Mouse (Mus musculus) limb, embryonic 10.5 days (tissue): ENCODE data around the gene Pomc. TPM values are rescaled to one million over a fixed set of nuclear protein-coding genes. Genes with fewer than 3 reads are reported as not detected.

Experiments used
- DNase-seq: peaks from one replicate; pipeline ENCODE4 v3.0.0-alpha.2; 2017; ENCODE audit warnings: low spot score
- H3K27ac ChIP-seq: fragments of 300-500 bp; sonication (generic); 2 replicates; pipeline ENCODE4 v1.5.1; 2016; ENCODE audit warnings: mild to moderate bottlenecking
- H3K27me3 ChIP-seq: fragments of 300-500 bp; sonication (generic); 2 replicates; pipeline ENCODE4 v1.6.1; 2016; ENCODE audit warnings: low read depth, mild to moderate bottlenecking; ENCODE audit not compliant: poor library complexity, severe bottlenecking
- H3K36me3 ChIP-seq: fragments of 300-500 bp; sonication (generic); 2 replicates; pipeline ENCODE4 v1.6.1; 2016; ENCODE audit warnings: mild to moderate bottlenecking, moderate library complexity
- H3K4me1 ChIP-seq: fragments of 300-500 bp; sonication (generic); 2 replicates; pipeline ENCODE4 v1.6.1; 2016
- H3K4me3 ChIP-seq: fragments of 300-500 bp; sonication (generic); 2 replicates; pipeline ENCODE4 v1.5.1; 2016; ENCODE audit warnings: mild to moderate bottlenecking, moderate library complexity
- H3K9me3 ChIP-seq: fragments of 300-500 bp; sonication (generic); replicated peaks from 2 replicates; pipeline ENCODE4 v1.6.1; 2016; ENCODE audit warnings: mild to moderate bottlenecking
- WGBS: fragments of 180-500 bp; shearing (Covaris S2); methylation state at CpG from one replicate; pipeline ENCODE4 v1.1.7; 2016; 5-methylcytosine and 5-hydroxymethylcytosine counted together
- polyA plus RNA-seq: library from polyadenylated mRNA; unstranded; fragments of >200 nt; fragmentation: Nextera tagmentation; extraction: Ambion mirVana; gene quantifications from 2 replicates; pipeline ENCODE4 v1.2.1, GENCODE M21; 2016

The Pomc gene
- 4.0 and 4.5 TPM in 2 replicates for polyA plus RNA-seq

GRCm38 (mm10) chr12:3954651-3955050 is at the start of gene Pomc:
TSS of gene Pomc (plus strand) at chr12:3954951.
- Histone ChIP-seq H3K36me3 (no peaks in the 10 kb centered on the region), H3K4me1 (peaks cover 9% of the 10 kb centered on the region), H3K9me3 (no peaks in the 10 kb centered on the region), H3K27me3 (peaks cover 24% of the 10 kb centered on the region), H3K27ac (no peak within 1 kb of the TSS), H3K4me3 (no peak within 1 kb of the TSS)
- 25% methylated on average over 22 of the region's 22 CpGs for WGBS
- no peak for DNase-seq

GRCm38 (mm10) chr12:3905436-3905835 is 49.3 kb upstream of the Pomc start:
- Histone ChIP-seq H3K36me3 (peaks cover 96% of the 10 kb centered on the region), H3K9me3 (no peaks in the 10 kb centered on the region), H3K27ac (no peak overlapping the region), H3K4me1 (no peaks in the 10 kb centered on the region), H3K4me3 (no peak overlapping the region), H3K27me3 (no peaks in the 10 kb centered on the region)
- DNase-seq: no peak
- 96% methylated on average over 9 of the region's 9 CpGs for WGBS

- no peak for DNase-seq
- no peak overlapping the region for H3K27ac ChIP-seq
- no peak overlapping the region for H3K4me3 ChIP-seq
- no peaks in the 10 kb centered on the region for H3K27me3 ChIP-seq
- H3K4me1 ChIP-seq: no peaks in the 10 kb centered on the region
- no peaks in the 10 kb centered on the region for H3K9me3 ChIP-seq
- H3K36me3 ChIP-seq: peaks cover 93% of the 10 kb centered on the region
Observed at GRCm38 (mm10) chr12:3906308-3906707, 48.4 kb upstream of the Pomc start.

- Histone ChIP-seq H3K27ac (no peak overlapping the region), H3K27me3 (no peaks in the 10 kb centered on the region), H3K9me3 (no peaks in the 10 kb centered on the region), H3K4me3 (no peak overlapping the region), H3K4me1 (no peaks in the 10 kb centered on the region), H3K36me3 (peaks cover 89% of the 10 kb centered on the region)
- 88% methylated on average over 4 of the region's 4 CpGs for WGBS
- no peak for DNase-seq
Observed at GRCm38 (mm10) chr12:3907008-3907407, 47.7 kb upstream of the Pomc start.

GRCm38 (mm10) chr12:3907418-3907817 is 47.3 kb upstream of the Pomc start:
- no peak for DNase-seq
- no peaks in the 10 kb centered on the region for H3K9me3 ChIP-seq
- no peaks in the 10 kb centered on the region for H3K27me3 ChIP-seq
- no peaks in the 10 kb centered on the region for H3K4me1 ChIP-seq
- H3K27ac ChIP-seq: no peak overlapping the region
- peaks cover 87% of the 10 kb centered on the region for H3K36me3 ChIP-seq
- H3K4me3 ChIP-seq: no peak overlapping the region
- 89% methylated on average over 13 of the region's 13 CpGs for WGBS

GRCm38 (mm10) chr12:3910466-3911093 is 44.2 kb upstream of the Pomc start:
- Histone ChIP-seq H3K36me3 (peaks cover 59% of the 10 kb centered on the region), H3K9me3 (no peaks in the 10 kb centered on the region), H3K27ac (no peak overlapping the region), H3K4me3 (no peak overlapping the region), H3K27me3 (no peaks in the 10 kb centered on the region), H3K4me1 (no peaks in the 10 kb centered on the region)
- WGBS: 54% methylated on average over 10 of the region's 10 CpGs
- DNase-seq: no peak

- H3K27me3 ChIP-seq: no peaks in the 10 kb centered on the region
- peaks cover 46% of the 10 kb centered on the region for H3K36me3 ChIP-seq
- no peaks in the 10 kb centered on the region for H3K4me1 ChIP-seq
- H3K4me3 ChIP-seq: no peak overlapping the region
- 91% methylated on average over 7 of the region's 7 CpGs for WGBS
- DNase-seq: no peak
- H3K9me3 ChIP-seq: no peaks in the 10 kb centered on the region
- no peak overlapping the region for H3K27ac ChIP-seq
Observed at GRCm38 (mm10) chr12:3911831-3912348, 42.9 kb upstream of the Pomc start.

GRCm38 (mm10) chr12:3915852-3916251 is 38.9 kb upstream of the Pomc start:
- no peak overlapping the region for H3K27ac ChIP-seq
- WGBS: 87% methylated on average over 3 of the region's 3 CpGs
- no peaks in the 10 kb centered on the region for H3K27me3 ChIP-seq
- no peak for DNase-seq
- H3K4me3 ChIP-seq: no peak overlapping the region
- H3K9me3 ChIP-seq: no peaks in the 10 kb centered on the region
- H3K4me1 ChIP-seq: peaks cover 21% of the 10 kb centered on the region
- peaks cover 7% of the 10 kb centered on the region; the same call in 1 of the 2 replicates for H3K36me3 ChIP-seq

- H3K4me1 ChIP-seq: peaks cover 28% of the 10 kb centered on the region
- 27% methylated on average over 14 of the region's 14 CpGs for WGBS
- H3K27me3 ChIP-seq: no peaks in the 10 kb centered on the region
- no peak overlapping the region for H3K27ac ChIP-seq
- no peak for DNase-seq
- H3K36me3 ChIP-seq: peaks cover 3% of the 10 kb centered on the region; the same call in 1 of the 2 replicates
- H3K4me3 ChIP-seq: no peak overlapping the region
- H3K9me3 ChIP-seq: no peaks in the 10 kb centered on the region
Observed at GRCm38 (mm10) chr12:3917668-3918341, 36.9 kb upstream of the Pomc start.

- Histone ChIP-seq H3K36me3 (peaks cover 3% of the 10 kb centered on the region; the same call in 1 of the 2 replicates), H3K27ac (no peak overlapping the region), H3K27me3 (no peaks in the 10 kb centered on the region), H3K9me3 (no peaks in the 10 kb centered on the region), H3K4me1 (peaks cover 28% of the 10 kb centered on the region), H3K4me3 (no peak overlapping the region)
- DNase-seq: no peak
- 68% methylated on average over 3 of the region's 3 CpGs for WGBS
Observed at GRCm38 (mm10) chr12:3918577-3918976, 36.2 kb upstream of the Pomc start.

GRCm38 (mm10) chr12:3919423-3919822 is 35.3 kb upstream of the Pomc start:
- Histone ChIP-seq H3K27me3 (no peaks in the 10 kb centered on the region), H3K4me1 (peaks cover 28% of the 10 kb centered on the region), H3K9me3 (no peaks in the 10 kb centered on the region), H3K27ac (no peak overlapping the region), H3K4me3 (no peak overlapping the region), H3K36me3 (peaks cover 2% of the 10 kb centered on the region; the same call in 1 of the 2 replicates)
- WGBS: 85% methylated on average over 3 of the region's 3 CpGs
- DNase-seq: no peak

- peaks cover 7% of the 10 kb centered on the region for H3K4me1 ChIP-seq
- H3K27me3 ChIP-seq: no peaks in the 10 kb centered on the region
- H3K27ac ChIP-seq: no peak overlapping the region
- H3K36me3 ChIP-seq: no peaks in the 10 kb centered on the region
- WGBS: 0% methylated on average over 1 of the region's 1 CpGs
- H3K9me3 ChIP-seq: no peaks in the 10 kb centered on the region
- peak; percentile 78 for DNase-seq
- H3K4me3 ChIP-seq: no peak overlapping the region
Observed at GRCm38 (mm10) chr12:3926127-3926526, 28.6 kb upstream of the Pomc start.

- Histone ChIP-seq H3K4me1 (no peaks in the 10 kb centered on the region), H3K4me3 (no peak overlapping the region)
Observed at GRCm38 (mm10) chr12:3928841-3929240, 25.9 kb upstream of the Pomc start.

More at GRCm38 (mm10) chr12:3928841-3929240, 25.9 kb upstream of the Pomc start:
- no peak for DNase-seq
- no peaks in the 10 kb centered on the region for H3K36me3 ChIP-seq
- H3K9me3 ChIP-seq: no peaks in the 10 kb centered on the region
- 69% methylated on average over 3 of the region's 3 CpGs for WGBS
- H3K27ac ChIP-seq: no peak overlapping the region
- H3K27me3 ChIP-seq: no peaks in the 10 kb centered on the region
